Mouse (Mus musculus) myocyte (in vitro differentiated cells): Measurements from ENCODE around the gene Kcnip2.

ENCODE experiments used
- E2F4 ChIP-seq: IDR thresholded peaks from one replicate; pipeline ENCODE4 v1.6.1; 2011; ENCODE audit warnings: mild to moderate bottlenecking, control low read depth, moderate library complexity; ENCODE audit not compliant: insufficient read depth
- MAX ChIP-seq: IDR thresholded peaks from one replicate; pipeline ENCODE4 v1.6.1; 2011; ENCODE audit warnings: low read depth, mild to moderate bottlenecking, control low read depth
- MYOD1 ChIP-seq, 3 experiments: IDR thresholded peaks; one replicate each; pipeline ENCODE4 v1.6.1; 2011; ENCODE audit warnings: control low read depth in 2 of 3, low read depth in 2 of 3, mild to moderate bottlenecking in 2 of 3, moderate library complexity in 1 of 3; ENCODE audit not compliant: insufficient read length in 2 of 3, control insufficient read depth in 1 of 3
- MYOG ChIP-seq, 3 experiments: IDR thresholded peaks; one replicate each; pipeline ENCODE4 v1.6.1; 2011; ENCODE audit warnings: control low read depth in 2 of 3, low read depth in 2 of 3, mild to moderate bottlenecking in 2 of 3; ENCODE audit not compliant: insufficient read length in 2 of 3, control insufficient read depth in 1 of 3, insufficient read depth in 1 of 3
- POLR2A ChIP-seq: IDR thresholded peaks from one replicate; pipeline ENCODE4 v1.6.1; 2011; ENCODE audit warnings: low read depth, mild to moderate bottlenecking, control low read depth, moderate library complexity; ENCODE audit not compliant: insufficient read length
- POLR2AphosphoS2 ChIP-seq: IDR thresholded peaks from one replicate; pipeline ENCODE4 v1.6.1; 2011; ENCODE audit warnings: low read depth, control low read depth; ENCODE audit not compliant: insufficient read length
- TCF12 ChIP-seq: IDR thresholded peaks from one replicate; pipeline ENCODE4 v1.6.1; 2011; ENCODE audit warnings: mild to moderate bottlenecking, control low read depth; ENCODE audit not compliant: poor library complexity, insufficient read depth, severe bottlenecking
- USF1 ChIP-seq: IDR thresholded peaks from one replicate; pipeline ENCODE4 v1.6.1; 2011; ENCODE audit warnings: low read depth, mild to moderate bottlenecking, control low read depth, moderate library complexity

DNA sequence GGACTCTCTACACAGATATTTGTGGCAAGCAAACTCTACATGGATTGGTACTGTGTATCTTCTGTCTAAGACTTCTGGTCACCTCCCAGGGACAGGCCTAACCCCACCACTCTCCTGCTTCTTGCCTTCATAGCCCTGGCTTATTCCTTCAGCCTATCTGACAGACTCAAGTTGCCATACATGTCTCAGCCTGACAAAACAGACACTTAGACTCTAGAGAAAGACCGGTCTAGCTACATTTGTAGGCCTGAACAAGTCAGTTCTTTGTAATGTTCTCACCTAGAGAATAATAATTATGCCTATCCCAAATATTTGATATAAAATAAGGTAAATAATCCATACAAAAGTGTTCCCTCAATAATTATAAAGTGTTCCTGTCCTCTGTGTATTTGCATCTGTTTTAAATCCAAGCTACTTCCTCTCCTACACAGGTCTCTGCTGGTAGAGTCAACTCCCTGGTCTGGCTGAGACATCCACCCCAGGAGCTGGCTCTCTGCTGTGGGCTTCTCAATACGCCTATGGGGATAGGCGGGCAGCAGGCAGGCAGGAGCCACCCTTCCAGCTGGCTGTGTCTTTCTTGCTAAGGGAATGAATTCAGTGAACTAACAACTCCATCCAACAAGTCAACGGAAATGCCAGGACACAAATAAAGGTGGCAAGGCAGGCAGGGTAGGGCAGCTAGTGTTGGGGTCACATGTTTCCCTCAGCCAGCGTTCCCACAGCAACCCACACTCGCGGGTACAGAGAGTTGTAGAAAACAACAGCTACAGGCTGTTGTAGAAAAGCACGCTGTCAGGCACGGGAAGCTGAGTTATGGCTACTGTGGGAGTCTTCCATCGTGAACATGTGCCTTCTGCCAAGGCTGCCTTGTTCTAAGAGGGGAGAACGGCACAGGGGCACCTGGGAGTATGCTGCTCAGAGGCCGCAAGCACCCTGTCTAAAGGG is 21.5 kb upstream of the Kcnip2 start:
- no peak for TF ChIP-seq POLR2A
- no peak for TF ChIP-seq MAX
- no peak for TF ChIP-seq MYOG (IDR thresholded peaks at IDR 0.05; ENCODE audit: control insufficient read depth in 1 of 3, insufficient read depth in 1 of 3, insufficient read length in 2 of 3, low read depth in 2 of 3)
- no peak for TF ChIP-seq USF1
- no peak for TF ChIP-seq MYOD1 (IDR thresholded peaks at IDR 0.05; ENCODE audit: control insufficient read depth in 1 of 3, insufficient read length in 2 of 3, low read depth in 2 of 3)
- no peak for TF ChIP-seq E2F4
- TF ChIP-seq POLR2AphosphoS2, result no peak
- no peak for TF ChIP-seq TCF12
